Mouse (Mus musculus): Measurements from ENCODE around the gene Cyp17a1.

Gene Cyp17a1

DNA sequence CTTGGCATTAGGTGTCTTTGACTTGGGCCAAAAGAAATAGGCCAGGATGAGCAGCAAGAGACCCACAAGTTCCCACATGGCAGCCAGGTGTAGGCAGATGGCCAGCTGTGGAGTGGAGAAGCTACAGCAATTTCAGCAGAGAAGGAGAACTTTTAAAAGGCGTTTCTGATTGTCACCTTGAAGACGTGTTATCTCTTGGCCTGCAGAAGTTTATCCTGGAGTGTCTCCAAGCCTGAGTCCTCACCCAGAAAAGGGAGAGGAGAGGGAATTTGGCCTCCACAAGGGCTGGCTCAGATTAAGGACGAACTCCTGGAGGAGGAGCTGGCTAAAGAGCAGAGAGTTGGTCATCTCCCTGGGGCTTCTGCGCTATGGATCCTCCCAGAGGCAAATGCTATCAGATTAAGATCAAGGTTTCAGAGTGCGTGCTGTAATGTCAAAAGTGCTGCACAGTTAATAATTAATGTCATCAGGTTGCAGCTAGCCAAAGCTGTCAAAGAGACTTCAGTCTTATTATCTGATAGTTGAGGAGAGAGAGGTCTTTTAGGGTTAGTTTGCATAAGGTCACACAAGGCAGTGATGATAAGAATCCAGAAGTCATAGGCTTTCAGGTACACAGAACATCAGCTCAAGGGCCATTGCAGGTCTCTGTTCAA is at the start of gene Cyp17a1:
Cyp17a1 (minus strand) TSS at position 407 of the 653 bp plus-strand sequence.
- DNase-seq (ENCODE audit: low spot score in 2 of 2) = no peak

DNA sequence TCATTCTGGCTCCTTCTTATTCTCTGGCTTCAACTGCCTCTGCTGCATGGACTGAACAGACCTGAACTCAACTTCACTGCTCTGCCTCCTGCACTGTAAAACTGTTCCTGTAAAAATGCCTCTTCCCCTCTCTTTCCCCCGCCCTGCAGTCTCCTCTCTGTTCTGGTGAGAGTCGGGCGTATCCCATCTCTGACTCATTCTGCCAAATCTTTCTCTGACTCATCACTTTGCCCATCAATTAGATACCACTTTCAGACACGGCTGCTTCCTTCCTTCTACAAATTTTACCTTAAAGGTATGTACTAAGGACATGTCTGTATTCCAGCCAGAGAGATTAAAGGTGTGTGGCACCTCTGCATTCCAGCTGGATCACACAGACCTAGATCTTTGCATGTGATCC is 45.2 kb upstream of the Cyp17a1 start:
- no peak for DNase-seq (ENCODE audit: low spot score in 2 of 2)

DNA sequence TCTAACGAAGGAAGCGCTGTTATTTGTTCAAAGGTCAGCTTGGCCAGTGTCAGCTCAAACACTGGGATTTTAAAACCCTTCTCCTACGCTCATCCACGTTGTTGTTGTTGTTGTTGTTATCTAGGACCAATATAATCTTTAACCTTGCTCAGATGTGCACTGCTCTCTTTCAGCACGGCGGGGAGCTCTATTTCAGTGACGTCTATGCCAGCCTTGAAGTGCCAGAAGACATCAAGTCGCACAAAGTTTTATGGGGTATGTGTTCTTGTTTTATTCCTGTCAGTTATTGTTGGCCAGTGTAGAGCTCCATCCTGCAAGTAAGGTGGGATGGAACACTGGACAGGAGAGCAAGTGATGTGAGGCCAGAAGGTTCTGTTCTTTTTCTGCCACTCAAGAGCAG is 42.0 kb upstream of the Cyp17a1 start:
- no peak for DNase-seq (ENCODE audit: low spot score in 2 of 2)

DNA sequence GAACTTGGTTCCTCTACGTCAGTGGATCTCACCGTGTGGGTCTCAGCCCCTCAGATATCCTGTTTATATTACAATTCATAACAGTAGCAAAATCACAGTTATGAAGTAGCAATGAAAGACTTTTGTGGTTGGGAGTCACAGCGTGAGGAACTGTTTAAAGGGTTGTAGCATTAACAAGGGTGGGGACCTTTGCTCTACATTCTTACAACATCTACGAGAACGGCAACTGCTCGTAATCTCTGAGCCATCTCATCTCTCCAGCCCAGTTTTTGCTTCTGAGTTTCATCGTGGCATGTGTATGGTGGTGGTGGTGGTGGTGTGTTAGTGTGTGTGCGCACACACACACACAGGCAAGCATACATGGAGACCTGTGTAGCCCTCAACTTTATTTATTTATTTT is 41.3 kb upstream of the Cyp17a1 start:
- DNase-seq (ENCODE audit: low spot score in 2 of 2) = peak in 1 of 2 experiments; percentile 30

GRCm38 (mm10) chr19:46710614-46711013 is 37.6 kb upstream of the Cyp17a1 start:
- DNase-seq (ENCODE audit: low spot score in 2 of 2) = no peak

- peak; percentile 58 to 61 for DNase-seq (ENCODE audit: low spot score in 2 of 2)
Observed at GRCm38 (mm10) chr19:46707296-46708151, 34.6 kb upstream of the Cyp17a1 start, which contains the start of gene As3mt. Gene As3mt (plus strand): TSS chr19:46707458.

GRCm38 (mm10) chr19:46706540-46707295 is 33.7 kb upstream of the Cyp17a1 start:
- DNase-seq (ENCODE audit: low spot score in 2 of 2) = no peak

- peak; percentile 68 to 85 for DNase-seq (ENCODE audit: low spot score in 2 of 2)
Observed at GRCm38 (mm10) chr19:46705779-46706495, 33.0 kb upstream of the Cyp17a1 start.

GRCm38 (mm10) chr19:46701156-46701555 is 28.2 kb upstream of the Cyp17a1 start:
- no peak for DNase-seq (ENCODE audit: low spot score in 2 of 2)

DNA sequence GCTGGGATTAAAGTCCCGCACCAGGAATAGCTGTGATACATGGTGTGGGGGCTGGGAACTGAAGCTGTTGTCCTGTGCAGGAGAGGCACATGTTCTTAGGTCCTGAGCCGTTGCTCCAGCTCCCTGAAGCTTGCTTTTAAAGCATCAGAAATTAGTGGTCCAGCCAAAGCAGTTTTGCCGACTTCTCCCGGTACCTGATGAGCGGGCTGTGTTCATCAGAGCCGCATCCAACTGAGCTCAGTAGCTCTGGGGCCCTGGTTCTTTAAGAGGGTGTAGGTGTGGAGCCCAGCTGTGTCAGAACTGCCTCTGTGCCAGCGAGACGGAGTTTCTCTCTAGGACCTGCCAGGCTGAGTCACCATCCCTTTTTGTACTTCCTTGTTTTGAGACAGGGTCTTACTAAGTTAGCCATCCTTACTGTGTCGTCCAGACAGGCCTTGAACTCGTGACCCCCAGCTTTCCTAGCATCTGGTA is 26.1 kb upstream of the Cyp17a1 start:
- DNase-seq (ENCODE audit: low spot score in 2 of 2) = peak; percentile 23 to 25

DNA sequence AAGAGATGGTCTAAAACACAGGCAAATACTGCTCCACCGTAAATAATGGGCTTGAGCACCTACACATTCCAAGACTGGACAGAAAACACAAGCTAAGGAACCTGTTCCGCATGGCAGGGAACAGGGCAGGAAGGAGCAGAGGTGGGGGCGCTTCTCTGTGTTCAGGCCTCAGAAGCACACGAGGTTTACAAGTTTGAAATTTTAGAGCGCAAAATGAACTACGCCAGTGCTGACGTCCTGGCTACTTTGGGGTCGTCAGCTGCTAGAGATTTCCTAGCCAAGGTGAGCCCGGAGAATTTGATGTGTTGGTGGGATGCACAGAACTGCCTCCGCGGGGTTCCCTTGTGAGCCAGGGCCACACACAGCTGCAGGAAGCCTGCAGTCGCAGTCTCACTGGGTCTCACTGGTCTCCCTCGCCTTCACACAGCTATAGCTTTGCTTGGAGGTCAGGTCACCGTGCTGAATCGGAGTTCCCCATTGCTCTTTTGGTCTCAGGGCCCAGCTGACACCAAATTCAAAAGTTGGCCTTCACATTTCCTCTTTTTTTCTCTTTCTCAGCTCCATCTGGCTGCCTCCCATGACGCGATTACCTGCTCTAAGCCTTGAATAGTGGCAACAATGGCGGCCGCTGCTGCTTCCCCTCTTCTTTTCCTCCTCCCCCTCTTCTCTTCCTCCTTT is 25.0 kb upstream of the Cyp17a1 start:
- peak; percentile 30 to 52 for DNase-seq (ENCODE audit: low spot score in 2 of 2)

DNA sequence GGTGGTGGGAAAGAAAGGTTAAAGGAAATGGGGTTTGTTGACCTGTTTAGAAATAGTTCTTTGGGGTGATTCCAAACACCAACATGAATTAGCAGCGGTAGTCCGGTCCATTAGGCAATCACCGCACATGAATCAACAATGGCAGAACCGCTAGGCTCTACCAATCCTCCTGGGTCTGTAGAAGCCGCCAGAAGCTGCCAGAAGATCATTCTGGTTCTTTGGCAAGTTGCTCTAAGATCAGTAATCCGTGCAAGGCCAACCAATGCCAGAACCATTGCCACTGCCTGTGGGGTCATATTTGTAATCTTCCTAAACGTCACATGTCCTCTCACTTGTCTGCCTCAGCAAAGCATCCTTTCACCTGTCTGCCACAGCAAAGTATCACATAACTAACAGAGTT is 24.0 kb upstream of the Cyp17a1 start:
- DNase-seq (ENCODE audit: low spot score in 2 of 2) = no peak

DNA sequence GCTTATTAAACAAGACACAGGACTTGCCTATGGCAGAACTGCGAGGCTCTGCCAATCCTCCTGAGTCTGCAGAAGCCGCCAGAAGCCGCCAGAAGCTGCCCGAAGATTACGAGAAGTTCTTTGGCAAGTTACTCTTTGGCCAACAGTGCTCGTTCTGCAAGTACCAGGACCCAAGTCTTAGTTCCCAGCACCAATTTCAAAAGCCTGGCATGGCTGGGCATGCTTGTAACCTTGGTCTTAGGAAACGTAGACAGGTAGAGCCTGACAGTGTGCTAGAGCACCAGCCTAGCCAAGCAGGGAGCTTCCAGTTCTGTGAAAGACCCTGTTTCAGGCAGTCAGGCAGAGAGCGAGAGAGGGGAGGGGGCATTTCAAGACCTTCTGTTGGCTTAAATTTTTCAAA is 23.5 kb upstream of the Cyp17a1 start:
- no peak for DNase-seq (ENCODE audit: low spot score in 2 of 2)

- no peak for DNase-seq (ENCODE audit: low spot score in 2 of 2)
Observed at GRCm38 (mm10) chr19:46693146-46693545, 20.2 kb upstream of the Cyp17a1 start.

GRCm38 (mm10) chr19:46691078-46691477 is 18.1 kb upstream of the Cyp17a1 start:
- DNase-seq (ENCODE audit: low spot score in 2 of 2) = no peak

DNA sequence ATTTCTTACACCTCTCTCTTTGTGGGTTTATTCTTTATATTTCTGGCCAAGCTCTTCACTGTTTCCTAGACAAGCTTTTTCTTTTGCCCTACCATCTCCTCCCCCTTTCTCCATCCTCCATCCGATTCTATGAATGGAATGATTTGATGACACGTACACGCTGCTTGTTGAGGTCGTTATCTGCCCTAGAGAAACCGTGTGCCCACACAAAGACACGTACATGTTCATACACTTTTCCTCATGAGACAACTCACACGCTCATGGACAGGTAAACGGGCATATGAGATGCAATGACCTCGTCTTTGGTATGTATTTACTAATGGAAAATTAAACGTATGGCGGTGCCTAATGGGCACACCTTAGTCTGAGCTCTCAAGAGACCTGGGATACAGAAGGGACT is 17.4 kb upstream of the Cyp17a1 start:
- DNase-seq (ENCODE audit: low spot score in 2 of 2) = no peak

- peak; percentile 77 to 84 for DNase-seq (ENCODE audit: low spot score in 2 of 2)
Observed at GRCm38 (mm10) chr19:46689460-46690372, 16.7 kb upstream of the Cyp17a1 start, which contains the start of gene Borcs7. Gene Borcs7 (plus strand): TSS chr19:46689906.

GRCm38 (mm10) chr19:46679720-46680383 is 6.9 kb upstream of the Cyp17a1 start:
- DNase-seq (ENCODE audit: low spot score in 2 of 2) = no peak

GRCm38 (mm10) chr19:46675641-46676040 is 2.7 kb upstream of the Cyp17a1 start:
- DNase-seq (ENCODE audit: low spot score in 2 of 2) = no peak
